Mouse (Mus musculus) bone marrow, adult 2 months (tissue): Measurements from ENCODE around the gene Nme4.

Experiments used
- CTCF ChIP-seq: fragments of 200-500 bp; IDR thresholded peaks from 2 replicates; pipeline ENCODE4 v1.5.1; 2011; ENCODE audit warnings: low read length, control low read depth; ENCODE audit not compliant: control insufficient read depth, insufficient read depth
- POLR2A ChIP-seq: fragments of 200-500 bp; IDR thresholded peaks from 2 replicates; pipeline ENCODE4 v1.6.1; 2011; ENCODE audit warnings: low read depth, mild to moderate bottlenecking, control low read depth, low read length, borderline replicate concordance; ENCODE audit not compliant: control insufficient read depth

DNA sequence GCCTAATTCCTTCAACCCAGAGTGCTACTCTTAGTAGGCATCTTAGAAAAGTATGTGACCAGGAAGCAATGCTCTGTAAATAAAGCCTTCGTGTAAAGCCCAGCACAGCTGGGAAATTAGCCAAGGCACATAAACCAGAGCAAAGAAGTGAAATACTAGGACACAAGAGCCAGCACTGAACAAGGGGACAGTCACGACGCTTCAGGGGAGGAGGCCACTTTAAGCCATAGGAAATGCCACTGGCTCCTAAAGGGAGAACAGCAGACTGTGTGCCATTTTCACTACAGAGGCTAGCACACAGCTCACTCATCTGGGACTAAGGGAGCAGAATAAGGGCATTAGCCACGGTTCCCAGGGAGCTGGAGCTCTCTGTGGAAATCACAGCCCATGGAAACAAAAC is 50.1 kb downstream of the Nme4 start:
- TF ChIP-seq POLR2A = no peak
- TF ChIP-seq CTCF = no peak
